Mouse (Mus musculus) T-helper 2 cell (primary cell): ENCODE measurements at regions not wholly inside any gene's neighbourhood (a gene's known extent, or its start where the extent isn't known, plus 50 kb on each side); places are given as distances from the start of the nearest gene placed in this dataset.

Experiments used
- in situ Hi-C: fragments of 300-600 bp; cut with MboI, MseI; formaldehyde crosslinking; loops from one replicate; pipeline ENCODE4 v1.15.1; 2025; ENCODE audit warnings: high pct_unique_total_duplicates

- in situ Hi-C loops = no loop called here
Measured at GRCm38 (mm10) chr19:60408436-60408835, 59.7 kb downstream of the Prlhr start.

DNA sequence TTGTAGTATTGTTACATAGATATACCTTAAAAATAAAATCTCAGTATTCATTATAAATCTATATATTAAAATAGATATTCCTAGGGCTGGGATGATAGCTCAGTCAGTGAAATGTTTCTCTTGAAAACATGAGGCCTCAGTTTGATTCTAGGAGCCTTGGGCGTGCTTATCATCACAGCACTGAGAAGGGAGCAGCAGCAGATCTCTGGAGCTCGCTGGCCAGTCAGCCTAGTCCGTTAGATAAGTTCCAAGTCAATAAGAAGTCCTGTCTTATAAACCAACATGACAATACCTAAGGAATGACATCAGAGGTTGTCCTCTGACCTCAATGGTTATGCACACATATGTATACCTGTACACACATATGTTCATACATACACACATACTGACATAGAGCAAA lies 68.7 kb downstream of the Prlhr start:
- in situ Hi-C loops = no loop called here

- in situ Hi-C loops = no loop called here
Measured at GRCm38 (mm10) chr19:60397666-60398065, 70.4 kb downstream of the Prlhr start.

DNA sequence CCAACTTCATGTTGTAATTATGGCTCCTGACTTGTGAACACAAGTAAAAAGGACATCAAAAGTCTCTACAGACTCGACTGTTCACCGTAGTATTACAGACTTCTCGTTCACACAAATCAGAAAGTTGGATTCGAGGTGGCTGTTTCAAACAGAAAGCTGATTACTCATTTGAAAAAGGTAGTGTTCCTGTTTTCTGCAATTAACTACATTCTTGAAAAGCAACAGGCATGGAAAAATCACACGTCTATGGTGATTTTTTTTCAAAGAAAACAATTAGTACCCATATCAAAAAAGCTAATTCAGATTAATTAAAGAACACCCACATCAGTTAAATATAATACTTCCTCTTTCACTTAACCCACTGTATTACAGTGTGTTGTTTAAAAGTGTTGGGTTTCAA lies 71.5 kb downstream of the Prlhr start:
- in situ Hi-C loops = no loop called here

DNA sequence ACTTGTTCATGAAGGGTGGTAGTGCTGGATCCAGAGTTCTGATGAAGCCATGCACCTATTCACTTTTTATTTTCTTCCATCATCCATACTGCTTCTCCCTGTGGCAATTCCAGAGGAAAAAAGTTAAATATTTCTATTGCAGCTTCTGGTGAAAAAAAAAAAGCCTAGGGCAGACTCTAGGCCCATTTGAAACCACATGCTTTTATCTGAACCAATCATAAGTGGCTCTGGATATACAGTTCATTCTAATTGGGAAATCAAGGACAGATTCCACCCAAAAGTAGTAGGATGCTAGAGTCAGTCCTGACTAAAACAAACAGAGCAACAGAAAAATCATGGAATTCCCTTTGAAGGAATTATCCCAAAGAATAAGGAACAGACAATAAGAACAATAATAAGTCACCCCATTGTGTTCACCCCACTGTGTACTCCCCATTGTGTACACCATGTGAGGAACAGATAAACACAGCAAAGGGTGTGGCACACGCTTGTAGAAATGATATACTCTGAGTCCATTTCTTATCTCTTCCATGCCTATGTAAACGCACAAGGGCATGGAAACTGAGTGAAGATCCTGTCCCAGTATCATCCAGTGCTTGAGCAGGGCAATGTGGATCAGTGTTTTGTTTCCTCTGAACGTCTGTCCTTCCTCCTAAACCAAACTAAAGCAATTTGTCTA lies 81.4 kb downstream of the Prlhr start:
- in situ Hi-C loops = no loop called here

DNA sequence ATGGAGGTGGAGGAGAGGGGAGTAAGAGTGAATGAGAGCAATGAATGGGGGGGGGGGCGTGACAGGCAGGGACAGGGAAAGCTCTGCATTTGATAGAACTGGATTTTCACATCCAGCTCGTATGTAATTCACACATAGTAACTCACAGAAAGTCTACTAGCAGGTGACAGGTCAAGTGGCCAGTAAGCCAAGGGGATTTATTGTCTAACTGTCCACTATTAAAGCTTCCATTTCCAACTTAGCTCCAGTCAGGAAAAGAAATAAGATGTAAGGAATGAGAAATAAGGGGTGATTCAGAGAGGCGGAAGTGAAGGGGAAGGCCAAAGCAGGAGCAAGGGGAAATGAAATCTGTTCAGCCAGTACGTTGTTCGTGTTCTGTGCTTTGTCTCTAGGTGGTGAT lies 83.4 kb downstream of the Prlhr start:
- in situ Hi-C loops = no loop called here

GRCm38 (mm10) chr19:60382661-60383060 lies 85.4 kb downstream of the Prlhr start:
- in situ Hi-C loops = no loop called here

DNA sequence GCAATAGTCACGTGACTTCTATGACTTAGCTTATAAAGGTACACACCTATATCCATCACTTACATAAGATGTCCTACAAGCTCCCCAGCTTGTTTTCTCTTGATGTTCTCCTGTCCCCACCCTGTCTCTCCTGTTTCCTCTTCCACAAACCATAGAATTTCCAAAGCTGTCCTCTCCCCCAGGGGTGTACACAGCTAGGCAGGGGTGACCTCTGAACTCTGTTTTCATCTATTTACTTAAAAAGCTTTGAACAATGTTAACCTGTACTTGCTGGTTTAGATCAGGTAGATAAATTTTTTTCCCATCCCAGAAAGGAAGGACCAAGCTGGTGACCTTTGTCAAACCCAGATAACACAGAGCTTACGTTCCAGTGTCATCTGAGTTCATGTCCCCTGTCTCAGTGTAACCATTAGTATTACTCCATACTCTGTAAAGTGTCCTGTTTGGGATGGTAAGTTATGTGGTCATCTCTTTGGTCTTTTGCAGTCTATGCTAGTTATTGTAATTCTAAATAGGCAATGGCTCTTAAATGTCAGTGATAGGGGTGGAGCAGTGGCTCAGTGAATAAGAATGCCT lies 89.0 kb downstream of the Prlhr start:
- in situ Hi-C loops = no loop called here

- in situ Hi-C loops = no loop called here
Measured at GRCm38 (mm10) chr19:60363988-60364599, 104.0 kb downstream of the Prlhr start.

DNA sequence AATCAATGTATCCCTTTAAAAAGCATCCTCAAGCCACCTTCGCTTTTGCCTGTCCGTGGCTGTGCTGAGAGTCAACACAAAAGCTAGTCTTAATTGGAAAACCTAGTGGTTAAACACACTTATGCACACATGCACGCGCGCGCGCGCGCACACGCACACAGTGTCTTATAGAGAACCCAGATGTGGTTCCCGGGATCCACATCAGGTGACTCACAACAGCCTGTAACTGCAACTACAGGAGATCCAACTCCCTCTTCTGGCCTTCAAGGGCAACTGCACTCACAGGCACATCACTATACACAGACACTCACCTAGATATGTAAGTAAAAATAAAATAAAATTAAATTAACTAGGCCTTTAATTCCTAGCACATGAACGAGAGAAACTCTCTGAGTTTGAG lies 118.4 kb upstream of the Fam204a start:
- in situ Hi-C loops = loop anchor here (10.0 kb wide), 1 partner anchor 750 kb away; no protein-coding TSS in a partner anchor

DNA sequence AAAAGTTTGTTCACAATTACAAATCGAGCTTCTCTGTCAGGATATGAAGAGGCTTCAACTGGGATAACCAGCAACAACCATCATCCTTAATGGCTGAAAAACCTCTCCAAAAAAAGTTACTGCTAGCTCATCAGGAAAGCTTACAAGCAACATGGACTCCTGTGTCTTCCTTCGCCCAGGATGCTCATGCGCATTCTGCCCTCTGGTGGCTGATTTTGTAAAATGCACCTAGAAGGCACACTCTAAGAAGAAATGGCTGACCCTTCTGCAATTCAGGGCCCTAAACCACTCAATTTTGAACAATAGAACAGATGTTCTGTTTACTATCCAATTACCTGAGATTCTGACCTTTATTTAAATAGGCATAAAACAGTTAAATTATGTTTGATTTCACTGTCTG lies 115.0 kb upstream of the Fam204a start:
- in situ Hi-C loops = loop anchor here (10.0 kb wide), 1 partner anchor 747 kb away; no protein-coding TSS in a partner anchor

DNA sequence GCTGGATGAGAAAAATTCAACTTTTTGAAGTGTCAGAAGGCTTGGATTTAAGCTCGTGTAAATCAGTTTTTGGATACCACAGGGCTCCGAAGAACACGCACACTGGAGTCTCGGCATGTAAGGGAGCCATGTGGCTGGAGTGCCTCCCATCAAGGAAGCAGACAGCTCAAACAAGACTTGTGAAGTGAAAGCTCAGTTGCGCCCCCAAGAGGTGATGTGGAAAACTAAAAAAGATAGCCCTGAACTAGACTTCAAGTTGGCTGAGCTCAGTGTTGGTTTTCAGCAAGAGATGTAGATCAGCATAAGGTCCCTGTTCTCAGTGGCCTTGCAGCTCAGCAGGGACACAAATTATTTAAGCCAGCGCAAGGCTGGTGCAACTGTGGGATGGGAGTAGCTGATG lies 113.7 kb upstream of the Fam204a start:
- in situ Hi-C loops = loop anchor here (10.0 kb wide), 1 partner anchor 745 kb away; no protein-coding TSS in a partner anchor

- in situ Hi-C loops = no loop called here
Measured at GRCm38 (mm10) chr19:60334521-60334920, 108.0 kb upstream of the Fam204a start.

DNA sequence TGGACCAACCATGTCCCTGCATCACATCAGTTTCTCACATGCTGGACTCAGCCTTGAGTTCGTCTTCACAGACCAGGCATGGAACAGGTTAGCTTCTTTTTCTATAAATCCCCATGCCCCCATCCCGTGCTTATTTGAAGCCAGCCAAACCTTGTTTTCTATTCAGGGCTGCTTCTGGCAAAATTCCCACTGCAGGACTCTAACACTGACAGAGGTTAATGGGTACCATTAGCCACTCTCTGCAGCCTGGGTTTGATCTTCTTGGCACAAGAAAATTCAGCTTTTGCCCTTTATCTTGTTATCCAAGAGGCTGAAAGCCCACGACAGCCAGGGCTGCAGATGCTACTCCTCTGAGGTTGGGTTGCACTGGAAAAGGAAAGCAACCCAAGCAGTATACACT lies 101.8 kb upstream of the Fam204a start:
- in situ Hi-C loops = no loop called here

GRCm38 (mm10) chr19:60325612-60326011 lies 99.1 kb upstream of the Fam204a start:
- in situ Hi-C loops = no loop called here

- in situ Hi-C loops = no loop called here
Measured at GRCm38 (mm10) chr19:60325112-60325511, 98.6 kb upstream of the Fam204a start.

GRCm38 (mm10) chr19:60310591-60310990 lies 84.1 kb upstream of the Fam204a start:
- in situ Hi-C loops = no loop called here

DNA sequence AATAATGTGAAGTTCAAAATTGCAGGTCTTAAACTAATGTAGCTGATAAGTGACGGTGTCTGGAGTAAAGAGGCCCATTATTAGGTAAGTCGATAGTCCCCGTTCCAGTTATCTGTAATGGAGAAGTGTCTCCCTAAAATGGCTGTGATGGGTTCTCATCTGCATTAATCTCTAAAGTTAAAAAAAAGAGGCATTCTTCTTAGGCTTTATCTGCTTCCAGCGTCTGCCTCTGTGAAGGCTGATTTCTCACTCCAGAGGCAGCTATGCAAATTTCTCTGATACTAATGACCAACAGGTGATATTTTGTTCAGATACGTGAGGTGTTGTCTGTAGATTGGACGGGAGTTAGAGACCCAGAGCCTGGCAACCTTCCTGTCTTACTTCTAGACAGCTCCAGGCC lies 75.9 kb upstream of the Fam204a start:
- in situ Hi-C loops = no loop called here

GRCm38 (mm10) chr19:60300891-60301290 lies 74.4 kb upstream of the Fam204a start:
- in situ Hi-C loops = no loop called here

- in situ Hi-C loops = no loop called here
Measured at GRCm38 (mm10) chr19:60290244-60290643, 63.7 kb upstream of the Fam204a start.

GRCm38 (mm10) chr19:60286810-60287396 lies 60.4 kb upstream of the Fam204a start:
- in situ Hi-C loops = no loop called here

DNA sequence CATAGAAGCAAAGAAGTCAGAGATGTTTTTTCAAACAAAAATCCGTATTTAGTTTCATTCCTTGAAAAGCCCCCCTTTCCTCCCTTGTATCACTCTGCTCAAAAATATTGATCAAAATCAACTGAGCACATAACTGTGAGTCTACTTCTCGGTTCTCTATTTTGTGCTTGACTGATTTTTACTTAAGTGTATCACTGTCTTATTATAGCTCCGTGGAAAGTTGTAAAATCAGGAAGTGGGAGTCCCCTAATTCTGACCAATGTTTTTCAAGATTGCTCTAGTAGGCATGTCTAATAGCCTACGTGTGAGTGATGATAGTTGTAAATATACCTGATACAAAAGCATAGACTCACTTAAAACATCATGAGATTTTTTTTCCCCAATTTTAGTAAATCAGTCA lies 58.4 kb upstream of the Fam204a start:
- in situ Hi-C loops = no loop called here
